Mouse (Mus musculus) v-Abl transformed pro-B cells (cell line): ENCODE measurements at regions not wholly inside any gene's neighbourhood (a gene's known extent, or its start where the extent isn't known, plus 50 kb on each side); places are given as distances from the start of the nearest gene placed in this dataset.

ENCODE experiments used
- in situ Hi-C, 2 experiments: fragments of 400-800 bp; cut with MboI; formaldehyde crosslinking; loops; one replicate each; pipeline ENCODE4 v1.15.1; 2025; ENCODE audit not compliant: unreplicated experiment in 2 of 2

- in situ Hi-C loops, result loop anchor here in 1 of 2 experiments (10.0 kb wide), 1 partner anchor 89 kb away; no protein-coding TSS in a partner anchor
These were observed 103.1 kb downstream of the Dusp6 start for GRCm38 (mm10) chr10:99366162-99366561.

GRCm38 (mm10) chr10:99367757-99368156 is 104.7 kb downstream of the Dusp6 start:
- in situ Hi-C loops, result loop anchor here in 1 of 2 experiments (10.0 kb wide), 1 partner anchor 87 kb away; no protein-coding TSS in a partner anchor

DNA sequence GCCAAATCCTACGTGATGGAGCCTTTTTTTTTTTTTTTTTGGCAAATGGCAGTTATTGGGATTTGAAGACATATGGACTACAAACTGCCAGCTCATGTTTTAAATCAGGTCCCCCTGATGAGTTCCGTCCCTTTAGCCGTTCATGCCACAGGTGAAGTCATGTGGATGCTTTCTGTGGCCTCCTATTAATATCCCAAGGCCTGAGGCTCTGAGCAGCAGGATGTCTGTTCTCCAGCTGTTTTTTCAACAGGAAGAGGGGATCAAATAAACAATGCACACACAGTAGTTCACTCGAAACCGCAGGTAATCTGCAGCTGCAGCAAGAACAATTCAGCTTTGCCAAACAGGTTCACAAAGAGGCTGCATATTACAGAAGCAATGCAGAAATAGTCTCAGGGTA is 112.1 kb downstream of the Dusp6 start:
- in situ Hi-C loops, result no loop called here

- in situ Hi-C loops, result no loop called here
These were observed 113.4 kb downstream of the Dusp6 start for GRCm38 (mm10) chr10:99376430-99376829.

GRCm38 (mm10) chr10:99377548-99377947 is 114.5 kb downstream of the Dusp6 start:
- in situ Hi-C loops, result no loop called here

DNA sequence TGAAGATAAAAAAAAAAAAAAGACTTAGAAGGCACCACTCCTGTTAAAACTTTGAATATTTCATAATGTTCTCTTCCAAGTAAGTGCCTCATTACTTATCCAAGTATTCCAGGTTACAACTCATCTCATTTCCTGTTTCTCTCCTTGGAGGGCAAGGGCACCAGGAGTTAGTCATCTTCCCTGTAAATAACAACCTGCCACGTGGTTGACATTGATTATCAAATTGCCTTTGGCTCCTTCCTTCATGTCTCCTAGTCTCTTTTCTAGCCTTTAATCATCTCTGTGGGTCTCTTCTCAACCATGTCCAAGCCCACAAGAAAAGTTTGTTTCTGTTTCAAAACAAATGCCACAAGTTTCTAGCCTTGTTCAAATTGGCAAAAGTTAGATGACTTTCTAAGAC is 116.1 kb downstream of the Dusp6 start:
- in situ Hi-C loops, result no loop called here

DNA sequence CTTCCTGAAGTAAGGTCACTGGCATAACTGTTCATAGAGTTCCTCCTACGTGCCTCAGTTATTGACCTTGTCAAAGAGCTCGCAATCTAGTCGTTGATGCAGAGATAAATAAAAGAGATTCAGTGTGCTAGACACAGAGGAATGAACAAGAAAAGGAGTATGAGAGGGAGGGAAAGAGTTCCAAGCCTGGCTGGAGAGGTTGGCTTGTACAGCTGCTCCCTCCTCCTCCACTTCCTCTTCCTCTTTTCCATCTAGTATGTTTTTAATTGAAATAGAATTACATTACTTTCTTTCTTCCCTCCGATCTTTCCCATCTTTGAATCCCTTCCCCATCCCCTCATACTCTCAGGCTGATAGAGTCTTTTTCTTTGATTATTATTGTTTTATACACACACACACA is 117.1 kb downstream of the Dusp6 start:
- in situ Hi-C loops, result no loop called here

DNA sequence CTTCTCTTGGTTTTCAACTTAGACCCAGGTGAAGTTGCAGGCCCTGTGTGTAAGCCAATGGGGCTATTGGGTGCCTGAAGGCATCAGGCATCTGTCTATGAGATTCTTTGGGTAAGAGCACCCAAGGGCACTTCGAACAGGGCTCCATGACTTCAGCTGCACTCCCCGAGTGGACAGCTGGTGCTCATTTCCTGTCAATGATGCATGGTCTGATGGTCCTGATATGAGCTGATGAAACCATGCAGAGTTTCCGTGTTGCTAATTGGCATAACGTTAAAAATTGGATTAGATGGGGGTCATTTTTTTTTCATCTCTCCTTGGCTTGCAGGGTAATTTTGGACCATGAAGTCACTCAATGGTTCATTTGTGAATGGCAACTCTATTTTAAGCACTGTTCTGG is 120.0 kb downstream of the Dusp6 start:
- in situ Hi-C loops, result no loop called here

DNA sequence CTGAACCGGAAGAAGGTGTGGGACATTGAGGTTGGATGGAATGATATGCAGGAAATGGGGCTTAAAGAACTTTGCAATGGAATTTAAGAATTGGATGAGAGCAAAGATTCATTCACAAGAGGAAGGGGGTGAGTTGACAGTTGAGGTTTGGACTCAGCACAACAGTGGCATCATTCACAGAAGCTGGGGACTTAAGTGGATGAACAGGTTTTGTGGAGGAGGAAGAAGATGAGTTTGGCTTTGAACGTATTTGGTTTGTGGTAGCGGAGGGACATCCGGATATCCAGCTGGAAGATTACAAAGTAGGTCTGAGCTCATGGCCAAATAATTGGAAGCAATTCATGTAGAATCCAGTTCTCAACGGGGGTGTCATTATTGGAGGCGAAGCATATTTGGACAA is 121.3 kb downstream of the Dusp6 start:
- in situ Hi-C loops, result no loop called here

DNA sequence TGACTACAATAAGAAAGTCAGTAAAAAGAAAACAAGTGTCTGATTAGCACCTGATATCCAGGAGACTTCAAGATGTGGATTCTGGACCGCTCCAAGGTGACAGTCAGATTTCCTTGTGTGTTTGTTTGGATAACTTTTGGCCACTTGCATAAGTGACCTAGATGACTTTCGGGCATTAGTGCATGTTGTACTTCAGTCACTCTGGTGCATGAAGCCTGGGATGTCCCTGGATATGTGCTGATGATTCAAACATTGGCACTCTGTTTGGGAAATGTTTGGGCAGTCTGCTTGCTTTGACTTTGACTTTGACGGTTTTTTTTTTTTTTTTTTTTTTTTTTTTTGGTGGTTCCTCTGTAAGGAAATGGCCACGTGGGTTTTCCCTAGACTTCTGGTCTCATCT is 121.8 kb downstream of the Dusp6 start:
- in situ Hi-C loops, result no loop called here

DNA sequence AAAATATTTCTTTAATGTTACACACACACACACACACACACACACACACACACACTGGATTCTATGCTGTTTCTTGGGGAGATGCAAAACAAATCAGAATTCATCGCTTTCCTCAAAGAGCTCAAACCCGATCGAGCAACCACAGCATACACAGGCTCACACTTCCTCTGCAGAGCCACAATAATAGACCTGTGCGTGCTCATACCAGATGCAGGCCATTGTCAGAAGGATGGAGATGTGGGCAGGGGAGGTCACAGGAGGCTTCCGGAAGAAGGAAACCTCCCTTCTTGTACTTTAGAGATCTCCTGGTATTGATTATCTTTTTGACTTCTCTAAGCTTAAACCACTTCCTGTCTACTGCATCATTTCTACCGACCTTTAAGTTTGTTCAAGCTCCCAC is 122.8 kb downstream of the Dusp6 start:
- in situ Hi-C loops, result no loop called here

DNA sequence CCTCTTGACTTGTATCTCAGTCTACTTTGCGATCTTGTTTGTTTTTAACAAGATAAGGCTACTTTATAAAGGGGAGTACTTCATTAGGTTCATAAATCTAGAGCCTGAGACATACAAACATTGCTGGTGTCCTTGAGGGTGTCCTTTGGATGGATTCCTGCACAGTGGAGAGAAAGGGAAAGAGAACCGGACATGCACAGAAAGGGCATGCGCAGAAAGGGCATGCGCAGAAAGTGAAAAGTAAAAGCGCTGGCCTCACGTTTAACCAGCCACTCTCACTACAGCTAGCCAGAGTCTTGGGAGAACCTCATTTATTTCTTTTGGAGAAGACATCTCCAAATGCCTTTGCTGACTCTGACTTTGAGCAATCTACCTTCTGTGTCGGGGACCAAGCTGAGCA is 125.5 kb downstream of the Dusp6 start:
- in situ Hi-C loops, result no loop called here

- in situ Hi-C loops, result no loop called here
These were observed 126.0 kb downstream of the Dusp6 start for GRCm38 (mm10) chr10:99388986-99389385.

DNA sequence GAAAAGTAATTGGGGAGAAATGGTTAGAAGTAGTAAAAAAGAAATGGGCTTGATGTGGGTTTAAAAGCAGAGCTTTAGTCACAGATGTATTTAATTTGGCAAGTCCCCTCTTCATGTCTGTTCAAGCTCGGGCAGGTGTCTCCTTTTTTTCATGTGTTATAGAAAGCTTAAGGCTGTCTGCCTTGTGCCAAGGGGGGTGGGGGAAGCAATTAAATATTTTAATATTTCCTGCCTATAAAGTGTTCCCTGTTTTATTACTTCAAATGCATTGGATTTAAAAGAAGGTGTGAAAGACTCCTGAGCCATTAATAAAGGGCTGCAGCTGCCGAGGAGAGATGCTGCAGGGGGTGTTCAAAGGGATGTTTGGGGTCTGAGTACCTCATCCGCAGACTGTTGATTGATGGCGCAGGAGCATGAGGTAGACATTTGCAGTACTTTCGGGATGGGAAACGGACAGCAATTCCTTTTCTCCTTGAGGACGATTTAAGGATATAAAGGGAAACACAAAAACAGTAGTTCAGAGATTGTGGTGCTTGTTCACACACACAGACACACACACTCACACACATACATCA is 127.7 kb downstream of the Dusp6 start:
- in situ Hi-C loops, result loop anchor here in 1 of 2 experiments (10.0 kb wide), 1 partner anchor 126 kb away; the partner anchor contains the start of gene Dusp6

DNA sequence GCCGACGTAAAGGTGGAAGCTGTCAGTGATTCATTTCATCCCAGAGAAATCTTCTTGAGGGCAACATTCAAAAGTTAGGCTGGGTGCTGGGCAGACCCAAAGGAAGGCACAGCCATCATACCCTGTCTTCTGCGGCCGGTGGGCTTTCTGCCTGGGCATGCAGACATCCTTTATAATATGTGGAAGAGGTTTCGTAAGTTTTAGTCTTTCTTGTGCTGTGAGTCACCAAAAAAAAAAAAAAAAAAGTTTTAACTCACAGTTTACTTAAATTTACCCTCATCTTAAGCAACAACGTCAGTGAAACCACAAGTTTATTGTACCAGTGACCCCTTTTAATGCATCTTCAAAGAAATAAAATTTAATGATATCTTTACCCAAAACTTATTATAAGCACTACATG is 128.7 kb downstream of the Dusp6 start:
- in situ Hi-C loops, result loop anchor here in 1 of 2 experiments (10.0 kb wide), 1 partner anchor 127 kb away; the partner anchor contains the start of gene Dusp6

DNA sequence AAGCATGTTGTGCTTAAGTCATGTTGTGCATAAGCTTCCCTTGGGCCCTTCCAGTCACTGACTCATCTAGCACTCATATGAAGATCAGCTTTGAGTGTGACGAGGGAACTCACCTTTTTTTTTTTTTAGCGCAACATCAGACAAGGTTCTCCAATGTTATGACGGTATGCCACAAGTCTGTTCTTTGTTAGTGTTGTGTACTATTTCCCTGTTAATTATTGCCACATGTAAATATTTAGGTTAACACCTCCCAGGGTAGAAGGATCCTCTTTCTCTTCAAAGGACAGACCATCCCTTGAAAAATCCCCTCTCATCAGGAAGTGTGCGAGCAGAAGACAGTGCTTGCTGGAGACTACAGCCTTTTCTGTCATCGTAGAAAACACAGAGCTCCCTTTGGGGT is 129.9 kb downstream of the Dusp6 start:
- in situ Hi-C loops, result loop anchor here in 1 of 2 experiments (10.0 kb wide), 1 partner anchor 128 kb away; the partner anchor contains the start of gene Dusp6

DNA sequence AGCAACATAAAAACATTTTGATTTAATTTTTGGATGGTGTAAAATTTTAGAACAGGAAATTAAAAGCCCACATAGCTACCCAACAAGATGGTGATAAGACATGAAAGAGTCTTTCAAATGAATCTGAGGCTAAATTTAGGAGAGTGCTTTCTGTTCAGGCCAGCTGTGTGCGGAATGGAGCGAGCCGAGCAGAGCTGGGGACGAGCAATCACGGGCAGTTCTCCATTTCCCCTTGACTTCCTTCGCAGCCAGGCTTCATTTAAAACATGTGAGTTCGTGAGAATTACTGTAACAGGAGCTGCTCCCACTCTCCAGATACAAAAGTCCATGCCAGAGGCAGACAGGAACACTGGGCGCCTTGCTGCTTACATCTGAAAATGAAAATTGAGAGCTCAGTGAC is 130.5 kb downstream of the Dusp6 start:
- in situ Hi-C loops, result loop anchor here in 1 of 2 experiments (10.0 kb wide), 1 partner anchor 129 kb away; the partner anchor contains the start of gene Dusp6

DNA sequence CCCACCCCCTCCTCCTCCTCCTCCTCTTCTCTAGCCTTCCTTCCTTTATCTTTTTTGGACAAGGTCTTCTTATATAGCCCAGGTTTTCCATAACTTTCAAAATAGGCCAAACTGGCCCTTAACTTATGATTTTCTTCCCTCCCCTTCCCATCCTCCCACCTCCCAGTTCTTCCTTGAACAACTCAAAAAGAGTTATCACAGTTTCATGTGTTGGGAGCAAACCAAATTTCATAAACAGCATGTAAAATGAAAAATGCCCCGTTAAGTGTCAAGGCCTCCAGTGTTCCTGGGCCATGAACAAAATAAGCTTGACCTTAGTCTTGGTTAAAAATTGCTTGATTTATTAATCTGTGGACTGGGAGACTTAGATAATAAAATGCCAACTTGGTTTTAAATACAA is 132.4 kb downstream of the Dusp6 start:
- in situ Hi-C loops, result loop anchor here in 1 of 2 experiments (5.0 to 10.0 kb wide), 2 partner anchors 62 to 131 kb away; partner anchors contain the start of gene Dusp6

DNA sequence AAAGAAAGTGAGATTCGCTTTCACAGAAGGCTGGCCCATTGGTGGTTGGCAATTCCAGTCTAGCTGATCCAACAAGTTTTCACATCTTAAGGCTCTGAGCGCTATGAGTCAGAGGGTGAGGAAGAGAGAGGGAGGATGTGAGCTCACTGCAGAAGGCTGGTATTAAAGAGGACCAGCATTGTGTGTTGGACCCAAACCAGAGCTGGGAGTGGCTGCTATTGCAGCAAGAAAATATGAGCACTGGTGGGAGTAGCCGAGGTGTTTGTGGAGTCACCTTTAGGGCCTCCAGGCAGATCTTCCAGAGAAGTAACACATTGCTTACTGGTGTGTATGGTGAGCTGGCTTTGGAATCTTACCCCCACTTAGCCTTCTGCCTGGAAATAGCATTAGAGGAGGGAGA is 133.6 kb downstream of the Dusp6 start:
- in situ Hi-C loops, result loop anchor here in 1 of 2 experiments (5.0 to 10.0 kb wide), 2 partner anchors 61 to 132 kb away; partner anchors contain the start of gene Dusp6

GRCm38 (mm10) chr10:99400076-99400475 is 137.0 kb downstream of the Dusp6 start:
- in situ Hi-C loops, result no loop called here

GRCm38 (mm10) chr10:99406764-99407163 is 143.7 kb downstream of the Dusp6 start:
- in situ Hi-C loops, result no loop called here

- in situ Hi-C loops, result no loop called here
These were observed 145.8 kb downstream of the Dusp6 start for GRCm38 (mm10) chr10:99408786-99409185.
